In the genomic region with DNA sequence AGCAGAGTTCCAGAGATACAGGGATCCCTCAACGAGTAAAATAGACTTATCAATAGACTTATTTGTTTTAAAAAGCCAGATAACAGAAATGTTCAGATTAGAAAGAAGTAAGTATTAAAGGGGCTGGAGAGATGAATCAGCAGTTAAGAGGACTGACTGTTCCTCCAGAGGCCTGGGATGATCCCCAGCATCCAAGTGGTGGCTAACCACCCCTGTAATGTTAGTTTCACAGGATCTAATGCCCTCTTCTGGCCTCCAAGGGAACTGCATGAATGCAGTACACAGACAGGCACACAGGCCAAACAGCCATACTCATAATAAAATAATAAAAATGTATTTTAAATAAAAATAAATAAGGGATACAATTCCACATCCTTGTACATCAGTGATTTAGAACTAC, we compare ENCODE assay signal across 8 mouse cellular contexts. TPM values are rescaled to one million over a fixed set of nuclear protein-coding genes. Genes with fewer than 3 reads are reported as not detected.
A peak's percentile ranks its signal among the peaks of the same experiment; 100 is the strongest.
DNase-seq lines count a peak whose midpoint lies in the region; ATAC-seq and TF ChIP-seq lines count a peak whose summit lies in the region.

No protein-coding gene starts in this region.

- no peak overlapping the region for H3K4me2 ChIP-seq in heart, postnatal 0 days (ENCODE audit: low read depth, low read length)
- H3K4me2 ChIP-seq in heart, embryonic 12.5 days = no peak overlapping the region
- no peak overlapping the region for H3K4me2 ChIP-seq in stomach, postnatal 0 days (replicated peaks; ENCODE audit: low read depth)

- no peak overlapping the region for H3K9ac ChIP-seq in heart, postnatal 0 days (replicated peaks; ENCODE audit: low read depth, low read length)
- no peak overlapping the region for H3K9ac ChIP-seq in heart, embryonic 12.5 days
- no peak overlapping the region for H3K9ac ChIP-seq in stomach, postnatal 0 days (ENCODE audit: low read length)

- no peaks in the 10 kb centered on the region for H3K27me3 ChIP-seq in heart, postnatal 0 days (ENCODE audit: control insufficient read depth, insufficient read depth, low read length)
- no peaks in the 10 kb centered on the region for H3K27me3 ChIP-seq in heart, embryonic 12.5 days (replicated peaks)
- H3K27me3 ChIP-seq in limb, embryonic 10.5 days (ENCODE audit: low read depth, poor library complexity, severe bottlenecking) = no peaks in the 10 kb centered on the region
- no peaks in the 10 kb centered on the region for H3K27me3 ChIP-seq in stomach, postnatal 0 days (ENCODE audit: control insufficient read depth, insufficient read depth, low read length)

- H3K9me3 ChIP-seq in heart, postnatal 0 days (replicated peaks; ENCODE audit: control insufficient read depth, low read length) = no peaks in the 10 kb centered on the region
- H3K9me3 ChIP-seq in heart, embryonic 12.5 days (replicated peaks) = no peaks in the 10 kb centered on the region
- no peaks in the 10 kb centered on the region for H3K9me3 ChIP-seq in limb, embryonic 10.5 days (replicated peaks)
- no peaks in the 10 kb centered on the region for H3K9me3 ChIP-seq in stomach, postnatal 0 days (ENCODE audit: control insufficient read depth, low read length)

- DNase-seq in heart, postnatal 0 days (ENCODE audit: low spot score) = no peak
- DNase-seq in B cell, adult 2 months = peak; percentile 15 to 28
- DNase-seq in adrenal gland, postnatal 25 days = peak; percentile 25
- DNase-seq in limb, embryonic 10.5 days (ENCODE audit: low spot score) = peak; percentile 56
- peak; percentile 38 for DNase-seq in stomach, postnatal 0 days (ENCODE audit: low spot score)
- no peak for DNase-seq in right cerebral cortex, adult 2 months (ENCODE audit: low spot score in 2 of 2)
- no peak for DNase-seq in gastrocnemius, postnatal 4 days (ENCODE audit: low spot score in 2 of 2)

- TF ChIP-seq CTCF in heart, postnatal 0 days (IDR thresholded peaks at IDR 0.05; ENCODE audit: low read depth) = peak; percentile 42
- peak; percentile 73 for TF ChIP-seq CTCF in stomach, postnatal 0 days (IDR thresholded peaks at IDR 0.05; ENCODE audit: low read depth)

- WGBS in heart, postnatal 0 days = 48% methylated on average over 1 of the region's 1 CpGs
- WGBS in heart, embryonic 12.5 days = 43% methylated on average over 1 of the region's 1 CpGs
- WGBS in limb, embryonic 10.5 days = 63% methylated on average over 1 of the region's 1 CpGs
- 46% methylated on average over 1 of the region's 1 CpGs for WGBS in stomach, postnatal 0 days

- no peaks in the 10 kb centered on the region for H3K4me1 ChIP-seq in heart, postnatal 0 days (ENCODE audit: control insufficient read depth, insufficient read depth)
- H3K4me1 ChIP-seq in heart, embryonic 12.5 days (replicated peaks) = peaks cover 11% of the 10 kb centered on the region
- H3K4me1 ChIP-seq in limb, embryonic 10.5 days = 0 out of 2 replicates have a peak, but pooled peaks cover 4% of the 10 kb centered on the region
- H3K4me1 ChIP-seq in stomach, postnatal 0 days (replicated peaks; ENCODE audit: control insufficient read depth, insufficient read depth) = no peaks in the 10 kb centered on the region

- ATAC-seq in heart, postnatal 0 days (ENCODE audit: insufficient read depth, low read depth) = no peak
- ATAC-seq in heart, embryonic 12.5 days (ENCODE audit: insufficient number of reproducible peaks, low FRiP score) = no peak
- ATAC-seq in stomach, postnatal 0 days (ENCODE audit: low FRiP score, low TSS enrichment) = no peak

- 0 out of 2 replicates have a peak, but pooled peaks cover 3% of the 10 kb centered on the region for H3K36me3 ChIP-seq in heart, postnatal 0 days (replicated peaks; ENCODE audit: control insufficient read depth, insufficient read depth, low read length)
- H3K36me3 ChIP-seq in heart, embryonic 12.5 days = no peaks in the 10 kb centered on the region
- H3K36me3 ChIP-seq in limb, embryonic 10.5 days = no peaks in the 10 kb centered on the region
- H3K36me3 ChIP-seq in stomach, postnatal 0 days (ENCODE audit: control insufficient read depth, insufficient read depth, low read length) = no peaks in the 10 kb centered on the region

- TF ChIP-seq EP300 in heart, postnatal 0 days (IDR thresholded peaks at IDR 0.05; ENCODE audit: low read depth) = no peak
- TF ChIP-seq EP300 in stomach, postnatal 0 days (optimal IDR thresholded peaks at IDR 0.05) = no peak

- H3K4me3 ChIP-seq in heart, postnatal 0 days (ENCODE audit: low read depth, low read length) = no peak overlapping the region
- no peak overlapping the region for H3K4me3 ChIP-seq in heart, embryonic 12.5 days
- H3K4me3 ChIP-seq in limb, embryonic 10.5 days = no peak overlapping the region
- no peak overlapping the region for H3K4me3 ChIP-seq in stomach, postnatal 0 days (ENCODE audit: low read depth, low read length)

- H3K27ac ChIP-seq in heart, postnatal 0 days (ENCODE audit: low read depth) = no peak overlapping the region
- H3K27ac ChIP-seq in heart, embryonic 12.5 days (ENCODE audit: poor library complexity, severe bottlenecking) = no peak overlapping the region
- no peak overlapping the region for H3K27ac ChIP-seq in limb, embryonic 10.5 days
- no peak overlapping the region for H3K27ac ChIP-seq in stomach, postnatal 0 days (replicated peaks)

RNA-seq across cellular contexts. Expression of a gene that starts 7.4 kb away (rescaled TPM):
- total RNA-seq in heart, postnatal 0 days (2014; rRNA removed; ENCODE audit: low replicate concordance) = 11.9 and 12.0 TPM in 2 replicates
- 20.4 and 21.2 TPM in 2 replicates for polyA plus RNA-seq in heart, postnatal 0 days (2015; fragmentation: Nextera tagmentation; extraction: Ambion mirVana)
- polyA plus RNA-seq in heart, embryonic 12.5 days (2016; fragmentation: Nextera tagmentation; extraction: Ambion mirVana) = 17.8 and 18.8 TPM in 2 replicates
- total RNA-seq in adrenal gland, postnatal 25 days (2021) = 14.8 and 19.0 TPM in 2 replicates
- polyA plus RNA-seq in limb, embryonic 10.5 days (2016; fragmentation: Nextera tagmentation; extraction: Ambion mirVana) = 13.6 and 14.9 TPM in 2 replicates
- polyA plus RNA-seq in stomach, postnatal 0 days (2015; fragmentation: Nextera tagmentation; extraction: Ambion mirVana) = 30.3 and 32.2 TPM in 2 replicates
- 10 to 100 TPM; 17.6 to 20.1 TPM for total RNA-seq in gastrocnemius, postnatal 4 days (2021)

RNA-seq across cellular contexts. Expression of a gene that starts 21.8 kb away (rescaled TPM):
- 2.2 and 3.5 TPM in 2 replicates for total RNA-seq in heart, postnatal 0 days (2014; rRNA removed; ENCODE audit: low replicate concordance)
- polyA plus RNA-seq in heart, postnatal 0 days (2015; fragmentation: Nextera tagmentation; extraction: Ambion mirVana) = 4.3 and 4.7 TPM in 2 replicates
- polyA plus RNA-seq in heart, embryonic 12.5 days (2016; fragmentation: Nextera tagmentation; extraction: Ambion mirVana) = 4.9 and 5.0 TPM in 2 replicates
- total RNA-seq in adrenal gland, postnatal 25 days (2021) = 8.2 and 13.4 TPM in 2 replicates
- 21.1 and 21.6 TPM in 2 replicates for polyA plus RNA-seq in limb, embryonic 10.5 days (2016; fragmentation: Nextera tagmentation; extraction: Ambion mirVana)
- 11.3 and 11.9 TPM in 2 replicates for polyA plus RNA-seq in stomach, postnatal 0 days (2015; fragmentation: Nextera tagmentation; extraction: Ambion mirVana)
- total RNA-seq in gastrocnemius, postnatal 4 days (2021) = 10 to 100 TPM; 22.5 to 28.1 TPM

RNA-seq across cellular contexts. Expression of a gene that starts 51.0 kb away (rescaled TPM):
- total RNA-seq in heart, postnatal 0 days (2014; rRNA removed; ENCODE audit: low replicate concordance) = not detected in 2 replicates
- 0.19 and 0.36 TPM in 2 replicates for polyA plus RNA-seq in heart, postnatal 0 days (2015; fragmentation: Nextera tagmentation; extraction: Ambion mirVana)
- 0.17 and 0.64 TPM in 2 replicates for polyA plus RNA-seq in heart, embryonic 12.5 days (2016; fragmentation: Nextera tagmentation; extraction: Ambion mirVana)
- 24.6 and 28.6 TPM in 2 replicates for total RNA-seq in adrenal gland, postnatal 25 days (2021)
- 0.06 TPM in 1 of 2 replicates, not detected in the other for polyA plus RNA-seq in limb, embryonic 10.5 days (2016; fragmentation: Nextera tagmentation; extraction: Ambion mirVana)
- polyA plus RNA-seq in stomach, postnatal 0 days (2015; fragmentation: Nextera tagmentation; extraction: Ambion mirVana) = 5.1 and 5.6 TPM in 2 replicates
- total RNA-seq in gastrocnemius, postnatal 4 days (2021) = 1 to 10 TPM; 4.3 to 7.1 TPM

Comparison
In these comparisons a context has a peak if more than half of its experiments do, and no peak if none do; other contexts are left out.
1. DNase-seq: peak in B cell, adult 2 months (2 of 2), adrenal gland, postnatal 25 days (single experiment), limb, embryonic 10.5 days (single experiment) and stomach, postnatal 0 days (single experiment); none in heart, postnatal 0 days (single experiment), right cerebral cortex, adult 2 months (0 of 2) and gastrocnemius, postnatal 4 days (0 of 2).